Mouse (Mus musculus) ovary, adult 18-20 months (tissue): ENCODE results near the gene Akr1c14.
"Not testable (repeated sequence)": the region's sequence is repeated elsewhere in the genome, so short reads cannot be mapped to it uniquely, and the experiment has no call there.

Source experiments
- DNase-seq: peaks from one replicate; pipeline ENCODE4 v3.0.0; 2022; ENCODE audit warnings: low spot score, mixed read lengths

Akr1c14 gene

DNA sequence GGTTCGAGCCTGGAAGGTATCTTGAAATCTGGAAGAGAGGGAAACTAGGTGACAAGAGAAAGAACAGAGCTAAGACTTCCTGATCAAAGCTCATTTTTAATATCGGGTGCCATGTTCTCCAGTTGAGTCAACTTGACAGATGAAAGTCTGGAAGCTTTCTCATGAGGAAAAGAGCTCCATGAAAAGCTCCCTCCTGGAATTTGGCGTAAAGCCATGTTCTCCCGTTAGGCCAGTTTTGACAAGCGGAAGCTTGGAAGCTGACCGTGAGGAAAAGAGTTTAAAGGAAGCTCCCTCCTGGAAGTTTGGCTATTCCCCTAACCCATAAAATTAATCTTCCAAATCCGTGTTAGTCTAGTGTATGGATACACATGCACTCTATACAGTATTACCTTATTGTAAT is 74.3 kb downstream of the Akr1c14 start:
- DNase-seq = no peak

DNA sequence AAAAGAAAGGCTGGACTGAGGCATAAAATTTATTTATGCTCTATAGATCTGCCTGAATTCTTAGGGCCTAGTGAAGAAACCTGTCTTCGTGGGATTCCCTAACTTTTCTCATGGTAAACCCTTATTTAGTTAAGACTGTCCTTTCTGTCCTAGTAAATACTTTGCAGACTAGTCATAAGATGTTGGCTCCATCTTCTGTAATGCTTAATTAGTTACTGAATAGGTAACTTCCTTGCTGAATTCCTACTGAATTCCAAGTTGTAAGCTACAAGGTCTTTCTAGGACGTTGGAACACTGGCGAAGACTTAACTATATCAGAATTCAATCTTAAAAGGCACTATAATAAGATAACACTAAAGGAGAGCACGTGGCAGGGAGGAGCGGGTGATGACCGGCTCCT is 75.7 kb downstream of the Akr1c14 start:
- DNase-seq = not testable (repeated sequence)

DNA sequence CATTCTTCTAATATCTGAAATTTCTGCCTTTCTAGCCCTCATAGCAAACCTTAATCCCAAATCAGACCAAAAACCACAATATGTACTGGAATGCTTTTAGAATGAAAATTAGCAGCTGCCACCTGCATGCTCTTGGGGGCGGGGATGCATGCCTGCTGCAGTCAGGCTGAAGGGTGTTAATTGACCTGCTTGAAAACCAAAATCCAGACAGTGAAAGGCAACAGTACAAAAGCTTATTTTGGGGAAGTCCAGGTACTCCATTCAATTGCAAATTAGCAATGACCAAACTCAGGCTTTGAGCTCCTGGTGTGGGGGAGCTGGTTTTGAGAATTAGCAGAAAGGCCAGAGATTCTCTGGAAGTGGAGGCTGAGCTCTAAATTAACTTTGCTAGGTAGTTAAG is 77.0 kb downstream of the Akr1c14 start:
- not testable (repeated sequence) for DNase-seq

DNA sequence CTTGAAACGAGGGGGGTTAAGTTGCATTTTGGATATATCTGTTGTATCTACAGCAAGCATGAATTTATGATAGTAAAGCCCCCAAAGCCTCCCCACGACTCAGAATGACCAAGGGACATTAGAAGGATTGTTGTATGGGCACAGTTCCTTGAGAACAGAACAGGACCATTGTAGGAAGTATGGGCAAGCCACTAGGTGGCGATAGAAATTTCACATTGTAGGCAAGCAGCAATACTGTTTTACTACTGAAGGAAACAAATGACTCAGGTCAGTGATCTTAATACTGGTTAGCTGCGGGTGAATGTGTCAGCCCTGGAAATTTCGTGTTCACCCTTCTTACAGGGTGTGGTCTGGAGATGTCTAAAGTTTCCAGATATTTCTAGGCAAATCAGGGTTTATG is 80.3 kb downstream of the Akr1c14 start:
- DNase-seq = no peak

DNA sequence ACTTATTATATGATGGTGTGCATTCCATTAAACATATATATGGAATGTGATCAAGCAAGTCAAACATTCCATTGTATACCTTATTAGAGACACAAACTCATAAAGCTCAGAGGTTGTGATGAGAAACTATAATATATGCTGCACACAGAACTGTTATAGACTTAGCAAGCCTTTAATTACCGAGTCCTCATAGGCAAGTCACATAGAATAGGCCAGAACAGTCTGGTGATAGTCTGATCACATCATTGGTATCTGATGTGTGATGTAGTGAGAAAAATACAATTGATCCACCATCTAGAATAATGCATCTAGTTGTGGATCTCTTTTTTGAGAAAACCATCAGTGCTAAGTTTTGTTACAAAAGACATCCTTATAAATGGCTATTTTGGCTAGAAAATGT is 82.5 kb downstream of the Akr1c14 start:
- no peak for DNase-seq

DNA sequence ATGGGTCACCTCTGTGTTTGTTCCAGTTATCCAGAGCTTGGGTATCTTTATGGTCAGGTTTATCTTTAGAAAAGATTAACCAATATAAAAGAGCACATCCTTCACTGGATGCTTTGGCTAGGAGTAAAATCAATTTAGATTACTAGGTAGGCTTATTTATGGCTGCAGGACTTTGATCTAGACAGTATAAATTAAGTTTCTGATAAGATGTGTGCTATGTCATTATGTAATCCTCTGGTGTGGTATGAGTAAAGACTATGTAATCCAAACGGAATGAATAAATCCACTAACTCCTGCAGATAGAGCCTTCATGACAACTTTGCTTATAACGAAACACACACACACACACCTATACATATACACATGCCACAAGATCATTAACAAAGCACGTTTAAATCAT is 82.9 kb downstream of the Akr1c14 start:
- DNase-seq = no peak

DNA sequence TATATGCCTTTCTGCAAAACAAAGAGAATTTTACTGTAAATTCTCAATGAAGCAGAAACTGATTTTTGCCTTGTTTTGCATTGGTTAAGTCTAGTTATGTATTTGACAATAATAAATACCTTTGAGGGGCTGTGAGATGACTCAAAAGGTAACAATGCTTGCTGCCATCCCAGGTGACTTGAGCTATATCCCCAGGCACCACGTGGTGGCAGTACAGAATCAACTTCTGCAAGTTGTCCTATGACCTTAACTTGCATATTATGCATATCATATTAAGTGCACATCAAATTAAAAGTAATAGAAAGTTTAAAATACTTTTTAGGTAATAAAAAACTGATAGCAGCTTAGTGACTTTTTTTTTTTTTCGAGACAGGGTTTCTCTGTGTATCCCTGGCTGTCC is 84.3 kb downstream of the Akr1c14 start:
- no peak for DNase-seq
